Mouse (Mus musculus): ENCODE results near the gene Arhgef2. TPM values are rescaled to one million over a fixed set of nuclear protein-coding genes. Genes with fewer than 3 reads are reported as not detected.

Gene Arhgef2
- polyA plus RNA-seq, 1 experiment from 2014 or later: 137 TPM

DNA sequence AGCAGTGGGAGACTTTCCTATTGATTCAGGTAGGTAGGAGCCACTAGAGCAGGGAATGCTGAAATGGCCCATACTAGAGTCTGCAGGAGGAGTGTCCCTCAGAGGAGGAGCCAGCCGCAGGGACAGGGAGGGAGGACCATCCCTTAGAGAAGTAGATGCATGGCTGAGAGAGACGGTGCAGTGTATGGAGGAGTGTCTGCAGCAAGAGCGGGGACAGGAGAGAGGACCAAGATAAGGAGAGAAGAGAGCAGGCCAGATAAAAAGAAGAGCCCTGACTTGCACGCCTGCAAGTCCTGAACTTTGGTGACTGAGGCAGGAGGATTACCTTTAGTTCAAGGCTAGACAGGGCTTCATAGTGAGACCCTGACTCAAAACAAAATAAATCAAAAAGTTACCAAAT, 21.3 kb downstream of the Arhgef2 start:
- no peak overlapping the region for H3K9ac ChIP-seq (replicated peaks; ENCODE audit: low read depth, low read length)
- H3K27me3 ChIP-seq (ENCODE audit: control insufficient read depth, insufficient read depth, low read length): no peaks in the 10 kb centered on the region
- 68% methylated on average over 4 of the region's 4 CpGs for WGBS
- no peak overlapping the region for H3K4me3 ChIP-seq (ENCODE audit: low read depth, low read length)
- no peak overlapping the region for H3K4me2 ChIP-seq (ENCODE audit: low read depth, low read length)
- H3K27ac ChIP-seq (ENCODE audit: low read depth, low read length): no peak overlapping the region
- ATAC-seq (ENCODE audit: low read depth): no peak
- peaks cover 26% of the 10 kb centered on the region for H3K36me3 ChIP-seq (ENCODE audit: control insufficient read depth, insufficient read depth, low read length)
- H3K9me3 ChIP-seq (ENCODE audit: control insufficient read depth, low read length): no peaks in the 10 kb centered on the region
- peaks cover 29% of the 10 kb centered on the region for H3K4me1 ChIP-seq (ENCODE audit: control insufficient read depth, insufficient read depth, low read length)

DNA sequence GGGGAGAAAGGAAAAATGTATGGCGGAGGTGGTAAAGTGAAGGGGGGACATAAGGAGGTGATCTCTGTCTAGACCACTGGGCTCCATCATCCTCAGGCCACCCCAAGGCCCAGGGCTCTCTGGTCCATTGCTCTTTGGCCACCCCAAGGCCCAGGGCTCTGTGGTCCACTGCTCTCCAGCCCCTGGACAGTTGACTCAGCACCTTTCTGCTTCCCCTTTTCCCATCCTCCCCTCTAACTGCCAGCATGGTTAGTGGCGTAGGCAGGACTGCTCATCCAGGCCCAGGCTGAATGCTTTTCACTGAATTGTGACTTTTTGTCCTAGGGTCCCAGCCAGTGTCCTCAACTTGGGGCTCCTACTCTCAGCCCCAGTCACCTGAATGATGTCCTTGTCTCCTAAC, 21.8 kb downstream of the Arhgef2 start:
- Histone ChIP-seq H3K9ac (replicated peaks; ENCODE audit: low read depth, low read length) (no peak overlapping the region), H3K27me3 (ENCODE audit: control insufficient read depth, insufficient read depth, low read length) (no peaks in the 10 kb centered on the region), H3K4me1 (ENCODE audit: control insufficient read depth, insufficient read depth, low read length) (peaks cover 29% of the 10 kb centered on the region), H3K9me3 (ENCODE audit: control insufficient read depth, low read length) (no peaks in the 10 kb centered on the region), H3K4me3 (ENCODE audit: low read depth, low read length) (no peak overlapping the region), H3K27ac (ENCODE audit: low read depth, low read length) (no peak overlapping the region), H3K36me3 (ENCODE audit: control insufficient read depth, insufficient read depth, low read length) (peaks cover 30% of the 10 kb centered on the region), H3K4me2 (ENCODE audit: low read depth, low read length) (no peak overlapping the region)
- WGBS: 66% methylated on average over 2 of the region's 2 CpGs
- ATAC-seq (ENCODE audit: low read depth): no peak

DNA sequence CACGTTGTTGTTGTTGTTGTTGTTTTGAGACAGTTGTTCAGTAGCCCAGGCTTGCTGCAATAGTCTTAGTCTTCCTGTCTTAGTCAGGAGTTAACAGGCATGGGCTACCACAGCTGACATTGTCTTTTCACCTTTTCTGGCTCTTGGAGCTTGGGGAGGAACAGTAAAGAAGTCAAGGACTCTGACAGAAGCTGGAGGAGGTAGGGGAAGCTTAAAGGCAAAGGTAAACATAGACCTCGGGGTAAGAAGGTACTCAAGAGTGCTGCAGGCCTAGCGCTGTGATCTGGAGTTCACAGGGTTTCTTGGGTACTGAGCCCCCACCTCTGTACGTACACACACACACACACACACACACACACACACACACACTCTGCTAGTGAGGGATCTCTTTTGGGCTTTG, 23.0 kb downstream of the Arhgef2 start:
- no peak for ATAC-seq (ENCODE audit: low read depth)
- Histone ChIP-seq H3K36me3 (ENCODE audit: control insufficient read depth, insufficient read depth, low read length) (peaks cover 42% of the 10 kb centered on the region), H3K4me2 (ENCODE audit: low read depth, low read length) (no peak overlapping the region), H3K27ac (ENCODE audit: low read depth, low read length) (no peak overlapping the region), H3K9ac (replicated peaks; ENCODE audit: low read depth, low read length) (no peak overlapping the region), H3K27me3 (ENCODE audit: control insufficient read depth, insufficient read depth, low read length) (no peaks in the 10 kb centered on the region), H3K4me1 (ENCODE audit: control insufficient read depth, insufficient read depth, low read length) (peaks cover 29% of the 10 kb centered on the region), H3K9me3 (ENCODE audit: control insufficient read depth, low read length) (no peaks in the 10 kb centered on the region), H3K4me3 (ENCODE audit: low read depth, low read length) (no peak overlapping the region)
- 84% methylated on average over 4 of the region's 4 CpGs for WGBS

DNA sequence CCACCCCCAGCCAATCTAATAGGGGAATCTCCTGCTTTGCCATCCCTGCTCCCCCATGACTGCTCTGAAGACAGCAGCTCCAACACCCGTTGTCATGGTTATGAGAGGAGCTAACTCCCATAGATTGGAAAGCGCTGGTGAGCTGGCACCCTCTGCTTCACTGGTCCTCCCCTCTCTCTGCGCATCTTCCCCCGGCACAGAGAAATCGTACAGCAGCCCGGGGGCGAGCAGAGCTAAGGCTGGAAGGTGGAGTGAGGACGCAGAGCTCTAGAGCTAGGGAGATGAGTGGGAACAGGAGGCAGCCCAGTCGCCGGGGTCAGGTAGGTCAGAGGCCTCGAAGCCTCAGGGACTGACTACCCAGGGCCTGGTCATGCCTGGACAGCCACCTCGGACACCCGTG, 23.5 kb downstream of the Arhgef2 start:
- Histone ChIP-seq H3K4me2 (ENCODE audit: low read depth, low read length) (no peak overlapping the region), H3K27me3 (ENCODE audit: control insufficient read depth, insufficient read depth, low read length) (no peaks in the 10 kb centered on the region), H3K4me3 (ENCODE audit: low read depth, low read length) (no peak overlapping the region), H3K9ac (replicated peaks; ENCODE audit: low read depth, low read length) (no peak overlapping the region), H3K27ac (ENCODE audit: low read depth, low read length) (no peak overlapping the region), H3K36me3 (ENCODE audit: control insufficient read depth, insufficient read depth, low read length) (peaks cover 46% of the 10 kb centered on the region), H3K9me3 (ENCODE audit: control insufficient read depth, low read length) (no peaks in the 10 kb centered on the region), H3K4me1 (ENCODE audit: control insufficient read depth, insufficient read depth, low read length) (peaks cover 27% of the 10 kb centered on the region)
- no peak for ATAC-seq (ENCODE audit: low read depth)
- WGBS: 78% methylated on average over 13 of the region's 13 CpGs

DNA sequence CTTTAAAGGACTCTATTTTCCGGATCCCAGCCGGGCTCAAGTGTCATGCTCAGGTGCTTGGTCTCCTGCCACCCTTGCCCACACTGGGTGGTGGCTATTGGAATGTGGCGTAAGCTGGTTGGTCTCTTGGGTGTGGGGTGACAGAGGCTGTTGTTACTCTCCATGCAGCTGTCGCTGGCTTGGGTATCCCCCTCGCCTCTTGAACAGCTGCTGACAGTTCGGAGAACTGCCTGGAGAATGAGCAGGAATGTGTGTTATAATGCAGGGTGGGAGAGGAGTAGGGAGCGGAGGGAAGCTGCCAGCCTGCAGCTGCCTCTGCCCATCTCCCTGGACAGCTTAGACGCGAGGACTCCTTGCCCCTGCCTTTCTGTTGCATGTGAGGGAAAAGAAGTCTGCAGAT, 24.3 kb downstream of the Arhgef2 start:
- Histone ChIP-seq H3K4me2 (ENCODE audit: low read depth, low read length) (no peak overlapping the region), H3K9ac (replicated peaks; ENCODE audit: low read depth, low read length) (no peak overlapping the region), H3K27ac (ENCODE audit: low read depth, low read length) (no peak overlapping the region), H3K4me1 (ENCODE audit: control insufficient read depth, insufficient read depth, low read length) (peaks cover 20% of the 10 kb centered on the region), H3K9me3 (ENCODE audit: control insufficient read depth, low read length) (no peaks in the 10 kb centered on the region), H3K27me3 (ENCODE audit: control insufficient read depth, insufficient read depth, low read length) (no peaks in the 10 kb centered on the region), H3K4me3 (ENCODE audit: low read depth, low read length) (no peak overlapping the region), H3K36me3 (ENCODE audit: control insufficient read depth, insufficient read depth, low read length) (peaks cover 54% of the 10 kb centered on the region)
- ATAC-seq (ENCODE audit: low read depth): no peak
- 80% methylated on average over 9 of the region's 9 CpGs for WGBS

DNA sequence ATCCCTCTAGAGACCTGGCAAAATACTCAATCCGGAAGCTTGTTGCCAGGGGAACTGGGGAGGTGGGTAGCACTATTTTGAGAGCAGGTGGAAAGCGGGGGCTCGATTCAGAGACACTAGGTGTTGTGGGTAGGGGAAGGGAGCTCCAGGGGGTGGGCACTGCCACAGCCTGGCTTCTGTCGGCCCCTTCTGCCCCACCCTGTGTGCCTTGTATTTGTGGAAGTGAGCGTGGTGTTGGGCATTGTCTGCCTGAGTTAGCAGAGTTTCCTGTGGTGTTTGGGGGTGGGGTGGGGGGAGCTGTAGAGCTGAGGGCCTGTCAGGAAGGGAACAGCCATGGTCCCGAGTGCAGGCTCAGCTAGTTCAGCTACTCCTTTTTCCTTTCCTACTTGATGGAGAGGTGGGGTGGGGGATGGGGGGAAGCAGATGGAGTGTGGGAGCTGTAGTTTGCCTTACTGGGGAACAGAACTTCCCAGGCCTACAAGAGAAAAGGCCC, 25.1 kb downstream of the Arhgef2 start:
- no peak overlapping the region for H3K9ac ChIP-seq (replicated peaks; ENCODE audit: low read depth, low read length)
- peaks cover 63% of the 10 kb centered on the region for H3K36me3 ChIP-seq (ENCODE audit: control insufficient read depth, insufficient read depth, low read length)
- 66% methylated on average over 6 of the region's 6 CpGs for WGBS
- H3K27ac ChIP-seq (ENCODE audit: low read depth, low read length): no peak overlapping the region
- ATAC-seq (ENCODE audit: low read depth): no peak
- H3K27me3 ChIP-seq (ENCODE audit: control insufficient read depth, insufficient read depth, low read length): no peaks in the 10 kb centered on the region
- no peaks in the 10 kb centered on the region for H3K9me3 ChIP-seq (ENCODE audit: control insufficient read depth, low read length)
- H3K4me2 ChIP-seq (ENCODE audit: low read depth, low read length): no peak overlapping the region
- no peak overlapping the region for H3K4me3 ChIP-seq (ENCODE audit: low read depth, low read length)
- H3K4me1 ChIP-seq (ENCODE audit: control insufficient read depth, insufficient read depth, low read length): peaks cover 12% of the 10 kb centered on the region

DNA sequence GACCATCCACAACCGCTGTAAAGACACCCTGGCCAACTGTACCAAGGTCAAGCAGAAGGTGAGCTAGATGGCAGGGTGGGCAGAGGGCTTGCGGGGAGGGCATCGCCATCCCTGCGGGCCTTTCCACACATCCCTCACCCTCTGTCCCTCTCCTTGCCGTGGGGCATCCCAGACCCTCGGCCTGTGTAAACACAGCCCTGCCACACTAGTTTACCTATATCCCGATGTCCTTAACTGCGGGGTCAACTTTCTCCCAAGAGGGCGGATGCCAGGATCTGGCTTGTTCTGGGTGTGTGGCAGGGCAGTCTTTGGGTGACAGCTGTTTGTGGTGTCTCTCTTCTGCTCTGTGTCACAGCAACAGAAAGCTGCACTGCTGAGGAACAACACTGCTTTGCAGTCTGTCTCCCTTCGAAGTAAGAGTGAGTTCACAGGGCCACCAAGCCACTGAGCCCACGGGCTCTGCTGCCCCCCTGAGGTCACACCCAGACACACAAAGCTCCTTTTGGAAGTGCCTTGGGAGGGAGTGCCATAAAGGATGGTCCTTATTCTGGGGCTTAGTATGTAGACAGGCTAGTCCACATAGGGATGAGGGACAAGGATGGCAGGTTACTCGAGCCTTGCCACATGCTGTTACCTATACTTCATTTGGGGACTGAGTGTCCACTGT, 26.3 kb downstream of the Arhgef2 start:
- Histone ChIP-seq H3K4me1 (ENCODE audit: control insufficient read depth, insufficient read depth, low read length) (0 out of 2 replicates have a peak, but pooled peaks cover under 1% of the 10 kb centered on the region), H3K4me3 (ENCODE audit: low read depth, low read length) (no peak overlapping the region), H3K27ac (ENCODE audit: low read depth, low read length) (no peak overlapping the region), H3K36me3 (ENCODE audit: control insufficient read depth, insufficient read depth, low read length) (peaks cover 74% of the 10 kb centered on the region), H3K9ac (replicated peaks; ENCODE audit: low read depth, low read length) (no peak overlapping the region), H3K9me3 (ENCODE audit: control insufficient read depth, low read length) (no peaks in the 10 kb centered on the region), H3K4me2 (ENCODE audit: low read depth, low read length) (no peak overlapping the region), H3K27me3 (ENCODE audit: control insufficient read depth, insufficient read depth, low read length) (no peaks in the 10 kb centered on the region)
- ATAC-seq (ENCODE audit: low read depth): no peak; the same call in 1 of the 2 replicates
- 81% methylated on average over 12 of the region's 12 CpGs for WGBS

DNA sequence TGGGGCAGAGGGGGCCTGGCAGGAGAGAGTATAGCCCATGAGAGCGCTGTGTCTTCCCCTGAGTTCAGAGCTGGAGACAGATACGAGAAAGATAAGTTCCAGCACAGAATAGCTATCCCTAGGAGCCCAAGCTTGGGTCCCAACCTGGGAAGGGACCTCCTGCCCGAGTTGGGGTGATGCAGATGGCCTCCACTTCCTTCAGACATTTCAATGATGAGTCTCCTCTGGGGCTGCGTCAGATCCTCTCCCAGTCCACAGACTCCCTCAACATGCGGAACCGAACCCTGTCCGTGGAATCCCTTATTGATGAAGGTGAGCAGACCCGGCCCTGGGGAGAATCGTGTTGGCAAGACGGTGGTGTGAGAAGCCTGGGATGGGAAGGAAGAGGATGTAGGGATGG, 27.3 kb downstream of the Arhgef2 start:
- Histone ChIP-seq H3K4me3 (ENCODE audit: low read depth, low read length) (no peak overlapping the region), H3K4me1 (ENCODE audit: control insufficient read depth, insufficient read depth, low read length) (no peaks in the 10 kb centered on the region), H3K9ac (replicated peaks; ENCODE audit: low read depth, low read length) (no peak overlapping the region), H3K36me3 (ENCODE audit: control insufficient read depth, insufficient read depth, low read length) (peaks cover 80% of the 10 kb centered on the region), H3K9me3 (ENCODE audit: control insufficient read depth, low read length) (no peaks in the 10 kb centered on the region), H3K27me3 (ENCODE audit: control insufficient read depth, insufficient read depth, low read length) (no peaks in the 10 kb centered on the region), H3K27ac (ENCODE audit: low read depth, low read length) (no peak overlapping the region), H3K4me2 (ENCODE audit: low read depth, low read length) (no peak overlapping the region)
- no peak for ATAC-seq (ENCODE audit: low read depth)
- WGBS: 94% methylated on average over 10 of the region's 10 CpGs

DNA sequence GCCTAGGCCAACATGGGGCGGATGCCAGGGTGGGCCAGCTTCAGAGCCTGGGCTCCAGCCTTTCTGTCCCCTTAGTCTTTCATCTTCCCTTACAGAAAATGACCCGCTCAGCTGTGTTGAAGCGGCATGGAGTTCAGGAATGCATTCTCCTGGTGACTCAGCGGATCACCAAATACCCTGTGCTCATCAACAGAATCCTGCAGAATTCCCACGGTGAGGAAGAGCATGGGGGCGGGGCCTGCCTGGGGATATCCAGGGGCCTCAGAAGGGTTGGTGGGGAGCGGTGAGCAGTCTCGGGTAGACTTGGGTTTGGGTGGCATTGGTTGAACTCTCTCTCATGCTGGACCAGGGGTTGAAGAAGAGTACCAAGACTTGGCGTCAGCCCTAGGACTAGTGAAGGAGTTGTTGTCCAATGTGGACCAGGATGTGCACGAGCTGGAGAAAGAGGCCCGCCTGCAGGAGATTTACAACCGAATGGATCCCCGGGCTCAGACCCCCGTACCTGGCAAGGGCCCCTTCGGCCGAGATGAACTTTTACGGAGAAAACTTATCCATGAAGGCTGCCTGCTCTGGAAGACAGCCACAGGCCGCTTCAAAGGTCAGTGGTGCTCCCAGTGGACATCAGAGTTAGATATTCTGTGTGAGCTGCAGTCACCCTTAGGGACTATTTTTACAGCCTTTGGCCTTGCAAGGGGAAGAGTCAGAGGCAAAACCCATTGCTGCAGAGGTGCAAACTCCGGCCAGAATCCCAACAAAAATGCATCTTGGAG, 29.9 kb downstream of the Arhgef2 start:
- Histone ChIP-seq H3K4me1 (ENCODE audit: control insufficient read depth, insufficient read depth, low read length) (no peaks in the 10 kb centered on the region), H3K9ac (replicated peaks; ENCODE audit: low read depth, low read length) (no peak overlapping the region), H3K36me3 (ENCODE audit: control insufficient read depth, insufficient read depth, low read length) (peaks cover 84% of the 10 kb centered on the region), H3K27ac (ENCODE audit: low read depth, low read length) (no peak overlapping the region), H3K4me3 (ENCODE audit: low read depth, low read length) (no peak overlapping the region), H3K4me2 (ENCODE audit: low read depth, low read length) (no peak overlapping the region), H3K27me3 (ENCODE audit: control insufficient read depth, insufficient read depth, low read length) (no peaks in the 10 kb centered on the region), H3K9me3 (ENCODE audit: control insufficient read depth, low read length) (no peaks in the 10 kb centered on the region)
- no peak for ATAC-seq (ENCODE audit: low read depth)
- 92% methylated on average over 19 of the region's 19 CpGs for WGBS
